Mouse (Mus musculus) lung, postnatal 0 days (tissue): ENCODE measurements around the gene Mink1.

ENCODE experiments used
- CTCF ChIP-seq: IDR thresholded peaks from 2 replicates; pipeline ENCODE4 v1.5.1; 2016; ENCODE audit warnings: antibody characterized with exemption, mild to moderate bottlenecking
- EP300 ChIP-seq: IDR thresholded peaks from 2 replicates; pipeline ENCODE4 v1.6.1; 2016; ENCODE audit warnings: antibody characterized with exemption, mild to moderate bottlenecking, control low read depth

GRCm38 (mm10) chr11:70657991-70658390, 95.3 kb downstream of the Mink1 start:
- no peak for TF ChIP-seq CTCF
- no peak for TF ChIP-seq EP300
